Mouse (Mus musculus) embryonic facial prominence, embryonic 15.5 days (tissue): ENCODE data around the gene Wiz. TPM values are rescaled to one million over a fixed set of nuclear protein-coding genes. Genes with fewer than 3 reads are reported as not detected.

Source experiments
- ATAC-seq: fragments of 200-750 bp; cut with Nextera tagmentation; 2 replicates; pipeline ENCODE4 v1.8.0; 2017; ENCODE audit warnings: low read depth, moderate TSS enrichment; ENCODE audit not compliant: insufficient number of reproducible peaks, low FRiP score, low TSS enrichment
- H3K27ac ChIP-seq: fragments of 300-500 bp; sonication (generic); replicated peaks from 2 replicates; pipeline ENCODE4 v1.5.1; 2015; ENCODE audit warnings: mild to moderate bottlenecking, inconsistent platforms
- H3K27me3 ChIP-seq: fragments of 300-500 bp; sonication (generic); 2 replicates; pipeline ENCODE4 v1.6.1; 2015; ENCODE audit warnings: inconsistent platforms
- H3K36me3 ChIP-seq: fragments of 300-500 bp; sonication (generic); 2 replicates; pipeline ENCODE4 v1.6.1; 2015; ENCODE audit warnings: mild to moderate bottlenecking, inconsistent platforms
- H3K4me1 ChIP-seq: fragments of 300-500 bp; sonication (generic); 2 replicates; pipeline ENCODE4 v1.6.1; 2015; ENCODE audit warnings: inconsistent platforms
- H3K4me2 ChIP-seq: fragments of 300-500 bp; sonication (generic); replicated peaks from 2 replicates; pipeline ENCODE4 v1.6.1; 2015; ENCODE audit warnings: mild to moderate bottlenecking, inconsistent platforms
- H3K4me3 ChIP-seq: fragments of 300-500 bp; sonication (generic); replicated peaks from 2 replicates; pipeline ENCODE4 v1.5.1; 2015; ENCODE audit warnings: mild to moderate bottlenecking, inconsistent platforms
- H3K9ac ChIP-seq: fragments of 300-500 bp; sonication (generic); 2 replicates; pipeline ENCODE4 v1.6.1; 2015; ENCODE audit warnings: inconsistent platforms
- H3K9me3 ChIP-seq: fragments of 300-500 bp; sonication (generic); replicated peaks from 2 replicates; pipeline ENCODE4 v1.6.1; 2016; ENCODE audit warnings: inconsistent platforms
- WGBS: fragments of 180-500 bp; shearing (Covaris S2); methylation state at CpG from one replicate; pipeline ENCODE4 v1.1.7; 2015; 5-methylcytosine and 5-hydroxymethylcytosine counted together
- polyA plus RNA-seq: library from polyadenylated mRNA; unstranded; fragments of >200 nt; fragmentation: Nextera tagmentation; extraction: Ambion mirVana; gene quantifications from 2 replicates; pipeline ENCODE4 v1.2.1, GENCODE M21; 2015

The Wiz gene
- polyA plus RNA-seq, 1 experiment from 2014 or later: 30.1 TPM

DNA sequence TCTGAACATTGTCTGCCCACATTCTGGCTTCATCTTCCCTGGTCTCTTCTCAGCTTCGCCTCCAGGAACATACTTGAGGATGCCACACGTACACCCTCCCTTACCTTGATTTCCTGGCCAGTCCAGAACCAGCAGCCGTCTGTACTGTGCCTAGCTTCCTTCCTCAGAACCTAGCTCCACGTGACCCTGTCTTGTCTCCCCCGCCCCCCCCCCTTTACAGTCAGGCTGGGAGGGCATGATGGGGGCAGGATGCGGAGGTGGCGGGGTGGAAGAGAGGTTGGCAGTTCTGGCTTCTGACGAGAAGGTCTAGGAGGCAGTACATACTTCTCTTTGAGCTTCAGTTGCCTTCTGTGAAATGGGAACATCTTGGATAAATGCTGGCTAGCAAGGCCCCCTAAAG, 14.2 kb upstream of the Wiz start, which contains the start of gene Rasal3:
Gene Rasal3 (minus strand): TSS at position 167 of the 400 bp plus-strand sequence.
- no peak for ATAC-seq
- Histone ChIP-seq H3K9me3 (no peaks in the 10 kb centered on the region), H3K36me3 (no peaks in the 10 kb centered on the region), H3K27me3 (peaks cover 11% of the 10 kb centered on the region), H3K4me3 (no peak within 1 kb of the TSS), H3K27ac (no peak within 1 kb of the TSS), H3K4me2 (no peak within 1 kb of the TSS), H3K4me1 (no peaks in the 10 kb centered on the region), H3K9ac (no peak within 1 kb of the TSS)
- 66% methylated on average over 8 of the region's 8 CpGs for WGBS

DNA sequence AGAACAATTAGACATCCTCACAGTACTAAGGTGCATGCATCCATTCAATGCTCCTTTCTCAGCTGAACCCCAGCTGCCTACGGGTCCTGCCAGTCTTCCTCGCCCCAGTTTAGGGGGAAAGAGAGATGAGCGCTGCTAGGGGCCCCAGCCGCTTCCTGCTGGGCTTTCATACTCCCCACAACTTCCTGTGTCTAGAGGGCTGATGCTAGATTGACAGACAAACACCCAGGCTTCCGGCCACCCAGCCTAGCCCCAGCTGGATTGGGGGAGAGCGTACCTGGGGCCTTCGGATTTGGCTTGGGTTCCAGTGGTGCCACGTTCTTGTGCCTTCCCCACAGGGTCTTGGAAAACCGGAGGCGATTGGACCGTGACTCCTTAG, 13.5 kb upstream of the Wiz start:
- Histone ChIP-seq H3K27me3 (peaks cover 17% of the 10 kb centered on the region), H3K36me3 (no peaks in the 10 kb centered on the region), H3K4me2 (no peak overlapping the region), H3K4me1 (no peaks in the 10 kb centered on the region), H3K9ac (no peak overlapping the region), H3K27ac (no peak overlapping the region), H3K9me3 (no peaks in the 10 kb centered on the region), H3K4me3 (no peak overlapping the region)
- no peak for ATAC-seq
- 70% methylated on average over 11 of the region's 11 CpGs for WGBS

DNA sequence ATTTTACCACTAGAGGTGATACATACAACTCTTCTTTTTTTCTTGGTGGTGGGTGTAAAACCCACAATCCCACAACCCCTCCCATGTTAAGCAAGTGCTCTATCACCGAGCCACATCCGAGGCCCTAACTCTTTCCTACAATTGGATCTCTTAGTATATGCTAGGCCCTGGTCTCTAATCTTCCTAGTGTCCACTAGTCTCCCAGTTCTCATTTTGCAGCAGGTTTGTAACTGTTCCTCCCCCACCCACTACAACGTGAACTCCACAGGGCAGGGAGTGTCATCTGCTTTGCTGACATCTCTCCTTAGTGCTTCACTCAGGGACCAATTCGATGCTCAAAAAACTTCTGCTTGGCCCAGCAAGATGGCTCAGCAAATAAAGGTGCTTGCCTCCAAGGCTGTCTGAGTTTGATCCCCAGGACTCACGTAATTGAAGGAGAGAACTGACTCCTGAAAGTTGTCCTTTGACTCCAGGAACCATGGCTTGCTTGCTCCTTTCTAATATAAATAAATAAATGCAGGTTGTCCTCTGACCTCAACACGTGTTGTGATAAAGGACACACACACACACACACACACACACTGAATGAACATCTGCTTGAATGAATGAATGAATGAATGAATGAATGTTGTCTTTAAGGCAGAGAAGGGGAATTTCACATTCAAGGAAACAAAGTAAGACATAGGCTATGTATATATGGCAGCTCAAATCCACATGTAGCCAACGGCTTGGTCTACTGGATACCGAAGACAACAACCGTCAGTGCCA, 13.0 kb upstream of the Wiz start:
- Histone ChIP-seq H3K27me3 (peaks cover 23% of the 10 kb centered on the region), H3K27ac (no peak overlapping the region), H3K36me3 (no peaks in the 10 kb centered on the region), H3K4me2 (no peak overlapping the region), H3K9me3 (no peaks in the 10 kb centered on the region), H3K4me3 (no peak overlapping the region), H3K4me1 (no peaks in the 10 kb centered on the region), H3K9ac (no peak overlapping the region)
- 80% methylated on average over 9 of the region's 9 CpGs for WGBS
- ATAC-seq: no peak

DNA sequence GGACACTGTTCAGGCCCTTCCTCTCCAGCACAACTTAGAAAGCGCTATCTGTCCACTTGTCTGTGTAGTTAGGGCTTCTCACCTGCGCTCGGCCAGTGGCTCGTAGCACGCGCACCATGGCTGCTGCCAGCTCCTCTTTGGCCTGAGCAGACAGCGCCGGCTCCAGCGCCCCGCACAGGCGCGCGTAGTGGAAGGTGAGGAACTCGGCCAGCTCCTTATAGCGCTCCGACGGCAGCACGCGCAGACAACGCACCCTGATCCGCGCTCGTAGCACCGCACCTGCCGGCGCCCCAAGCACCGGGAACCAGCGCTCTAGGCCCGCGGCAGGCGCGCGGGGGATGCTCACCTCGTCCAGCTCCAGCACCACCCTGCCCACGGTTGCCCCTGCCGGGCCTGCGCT, 7.0 kb upstream of the Wiz start:
- H3K27me3 ChIP-seq: peaks cover 82% of the 10 kb centered on the region
- no peaks in the 10 kb centered on the region for H3K9me3 ChIP-seq
- H3K9ac ChIP-seq: no peak overlapping the region
- H3K4me1 ChIP-seq: peaks cover 12% of the 10 kb centered on the region
- H3K27ac ChIP-seq: no peak overlapping the region
- peak overlapping the region; percentile 44 for H3K4me2 ChIP-seq
- peak overlapping the region; percentile 28 for H3K4me3 ChIP-seq
- 7% methylated on average over 37 of the region's 37 CpGs for WGBS
- no peaks in the 10 kb centered on the region for H3K36me3 ChIP-seq
- ATAC-seq: no peak

DNA sequence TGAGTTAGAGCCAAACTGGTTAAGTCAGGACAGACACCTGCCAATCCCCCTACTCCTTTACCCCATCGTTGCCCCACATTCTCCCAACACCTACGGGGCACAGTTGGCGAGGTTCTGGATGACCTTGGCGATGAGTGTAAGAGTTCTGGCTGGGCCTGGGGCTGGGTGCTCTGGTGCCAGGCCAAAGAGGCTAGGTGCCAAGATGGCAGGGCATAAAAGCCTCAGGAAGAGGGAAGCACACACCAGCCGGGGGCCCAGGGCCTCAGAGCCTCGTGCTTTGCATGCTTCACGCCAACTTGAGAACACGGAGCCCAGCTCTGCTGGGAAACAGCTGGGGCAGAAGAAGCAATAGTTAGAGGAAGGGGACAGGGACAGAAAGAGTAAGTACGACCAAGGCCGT, 4.7 kb upstream of the Wiz start:
- Histone ChIP-seq H3K36me3 (no peaks in the 10 kb centered on the region), H3K4me1 (peaks cover 12% of the 10 kb centered on the region), H3K27me3 (peaks cover 85% of the 10 kb centered on the region), H3K9me3 (no peaks in the 10 kb centered on the region), H3K4me3 (no peak overlapping the region), H3K4me2 (no peak overlapping the region), H3K27ac (no peak overlapping the region), H3K9ac (no peak overlapping the region)
- no peak for ATAC-seq
- 82% methylated on average over 10 of the region's 10 CpGs for WGBS

DNA sequence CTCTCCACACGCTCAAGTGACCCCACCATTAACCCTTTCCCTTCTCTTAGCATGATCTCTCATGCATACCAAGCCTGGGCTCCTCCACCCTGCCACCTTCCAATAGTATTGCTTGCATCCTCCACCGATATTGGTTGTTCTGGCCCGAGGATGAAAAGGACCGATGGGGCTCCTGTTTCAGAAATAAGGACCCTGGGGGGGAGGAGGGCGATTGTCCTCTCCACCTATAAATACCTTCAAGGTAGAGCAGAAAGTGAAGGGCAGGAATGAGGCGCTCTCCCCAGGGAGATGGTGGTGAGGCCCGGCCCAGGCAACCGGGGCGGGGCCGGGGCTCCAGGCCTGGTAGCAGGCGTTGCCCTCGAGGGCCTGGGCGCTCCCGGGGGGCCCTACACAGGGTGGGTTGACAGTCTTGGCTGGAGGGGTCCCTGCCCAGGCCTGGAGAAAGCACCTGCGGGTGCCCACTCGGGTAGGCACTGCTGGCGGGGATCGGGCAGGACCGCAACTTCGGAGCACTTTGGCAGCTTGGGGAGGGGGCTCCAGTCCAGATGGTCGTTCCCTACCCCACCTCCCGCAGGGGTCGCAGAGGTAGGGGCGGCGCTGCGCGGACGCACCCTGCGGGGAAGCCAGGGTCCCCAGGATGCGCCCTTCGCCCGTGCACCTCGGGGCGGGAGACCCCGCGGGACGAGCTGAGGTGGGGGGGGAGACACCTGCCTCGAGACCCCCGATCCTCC, 704 bp downstream of the Wiz start:
- Histone ChIP-seq H3K4me3 (peak overlapping the region; percentile 73), H3K4me1 (peaks cover 21% of the 10 kb centered on the region), H3K27ac (peak overlapping the region; percentile 79)

DNA sequence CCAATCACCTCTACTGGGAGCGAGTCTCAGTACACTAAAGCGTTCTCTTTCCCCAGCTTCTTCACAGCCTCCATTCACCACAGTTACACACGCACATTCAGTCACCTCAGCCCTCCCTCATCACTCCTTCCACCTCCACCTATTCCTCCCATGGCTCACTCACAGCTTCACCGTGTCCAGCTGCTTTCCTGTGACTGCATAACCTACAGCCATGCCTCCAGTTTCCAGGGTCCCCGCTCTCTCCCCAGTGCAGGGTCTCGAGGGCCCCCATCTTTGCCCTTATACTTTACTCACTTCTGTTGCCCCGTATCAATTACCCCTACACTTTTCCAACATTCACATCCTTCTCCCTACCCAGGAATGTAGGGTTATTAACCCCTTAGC, 1.3 kb downstream of the Wiz start:
- H3K36me3 ChIP-seq: peaks cover 24% of the 10 kb centered on the region
- H3K4me1 ChIP-seq: peaks cover 21% of the 10 kb centered on the region
- H3K4me3 ChIP-seq: peak overlapping the region; percentile 73
- H3K4me2 ChIP-seq: peak overlapping the region; percentile 96
- WGBS: 31% methylated on average over 7 of the region's 7 CpGs
- H3K27ac ChIP-seq: no peak overlapping the region
- no peak overlapping the region for H3K9ac ChIP-seq
- no peak for ATAC-seq
- H3K9me3 ChIP-seq: no peaks in the 10 kb centered on the region
- H3K27me3 ChIP-seq: peaks cover 26% of the 10 kb centered on the region

More for the DNA sequence above, 704 bp downstream of the Wiz start:
- H3K4me2 ChIP-seq: peak overlapping the region; percentile 96
- peaks cover 24% of the 10 kb centered on the region for H3K36me3 ChIP-seq
- H3K9me3 ChIP-seq: no peaks in the 10 kb centered on the region
- H3K9ac ChIP-seq: peak overlapping the region; percentile 63
- peaks cover 31% of the 10 kb centered on the region for H3K27me3 ChIP-seq
- ATAC-seq: peak; percentile 45
- WGBS: under 1% methylated on average over 29 of the region's 39 CpGs

DNA sequence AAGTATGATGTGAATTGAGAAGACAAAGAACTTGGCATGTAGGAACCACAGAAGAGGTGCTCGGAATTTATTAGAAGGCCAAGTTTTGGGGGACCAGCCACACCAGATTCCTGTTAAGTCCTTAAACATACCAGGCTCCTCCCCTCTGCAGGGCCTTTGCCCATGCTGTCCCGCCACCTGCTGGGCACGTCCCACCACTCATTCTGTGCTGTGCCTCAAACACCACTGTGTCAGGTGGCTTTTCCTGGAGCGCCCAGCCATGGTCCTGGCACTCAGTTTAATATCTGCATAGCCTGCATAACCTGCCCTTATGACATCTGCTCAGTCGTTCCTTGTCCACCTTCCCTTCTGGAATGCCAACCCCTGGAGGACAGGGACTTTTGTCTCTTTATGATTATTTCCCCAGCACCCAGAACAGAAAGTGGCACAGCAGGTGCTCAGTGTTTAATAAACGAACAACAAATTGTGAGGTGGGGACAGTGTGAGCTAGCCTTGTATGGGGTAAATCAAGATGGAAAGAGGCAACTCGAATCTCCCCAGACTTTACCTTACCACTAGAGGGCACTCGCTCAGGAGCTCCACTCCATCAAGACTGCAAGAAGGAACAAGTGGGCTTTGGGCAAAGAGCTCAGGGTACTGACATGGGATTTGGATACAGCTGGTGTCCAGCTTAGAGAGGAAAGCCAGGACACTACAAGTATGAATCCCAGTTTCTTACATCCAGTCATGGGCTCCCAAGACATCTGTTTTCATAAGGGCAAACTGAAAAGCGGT, 2.4 kb downstream of the Wiz start:
- H3K36me3 ChIP-seq: peaks cover 24% of the 10 kb centered on the region
- H3K27me3 ChIP-seq: peaks cover 14% of the 10 kb centered on the region
- H3K4me1 ChIP-seq: peaks cover 16% of the 10 kb centered on the region
- no peak overlapping the region for H3K9ac ChIP-seq
- no peak overlapping the region for H3K27ac ChIP-seq
- 63% methylated on average over 9 of the region's 9 CpGs for WGBS
- no peak overlapping the region for H3K4me3 ChIP-seq
- no peaks in the 10 kb centered on the region for H3K9me3 ChIP-seq
- no peak for ATAC-seq
- no peak overlapping the region for H3K4me2 ChIP-seq

DNA sequence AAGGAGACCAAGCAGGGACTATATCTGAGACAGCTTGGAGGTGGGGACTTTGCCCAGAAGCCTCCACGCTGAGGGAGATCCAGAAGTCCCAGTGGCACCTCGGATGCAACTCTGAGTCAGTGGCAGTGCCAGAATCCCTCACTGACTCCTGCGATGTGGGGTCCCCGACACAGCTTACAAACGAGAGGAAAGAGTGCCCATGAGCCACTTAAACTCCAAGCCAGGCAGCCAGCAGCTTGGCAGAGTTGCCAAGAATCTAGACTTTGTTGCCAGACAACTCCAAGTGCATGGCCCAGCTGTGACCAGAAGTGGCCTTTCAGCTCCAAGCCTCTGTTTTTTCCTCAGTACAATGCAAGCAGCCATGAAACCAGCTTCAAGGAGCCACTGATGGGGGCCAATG, 5.6 kb downstream of the Wiz start:
- Histone ChIP-seq H3K4me3 (no peak overlapping the region), H3K27me3 (no peaks in the 10 kb centered on the region), H3K9ac (no peak overlapping the region), H3K9me3 (no peaks in the 10 kb centered on the region), H3K4me1 (peaks cover 15% of the 10 kb centered on the region), H3K27ac (no peak overlapping the region), H3K36me3 (peaks cover 26% of the 10 kb centered on the region), H3K4me2 (no peak overlapping the region)
- 94% methylated on average over 5 of the region's 5 CpGs for WGBS
- ATAC-seq: no peak

DNA sequence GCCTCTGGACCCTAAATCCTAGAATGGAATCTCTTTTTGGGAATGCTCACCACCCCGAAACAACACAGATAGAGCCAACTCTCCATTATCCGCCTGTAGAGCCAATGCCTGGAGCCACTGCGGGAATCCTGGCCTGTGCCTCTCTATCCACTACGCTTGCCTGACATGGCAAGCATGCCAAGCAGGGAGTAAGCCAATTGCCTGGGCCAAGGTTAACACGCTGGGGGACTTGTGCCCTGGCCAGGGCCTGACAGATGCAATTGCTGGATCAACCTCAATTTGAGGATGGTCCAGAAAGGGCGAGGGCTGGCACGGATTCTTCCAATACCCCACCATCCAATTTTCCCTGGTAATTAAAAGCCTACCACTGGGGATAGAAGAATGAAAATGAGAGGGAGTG, 6.7 kb downstream of the Wiz start:
- peaks cover 5% of the 10 kb centered on the region for H3K4me1 ChIP-seq
- ATAC-seq: no peak
- no peak overlapping the region for H3K27ac ChIP-seq

DNA sequence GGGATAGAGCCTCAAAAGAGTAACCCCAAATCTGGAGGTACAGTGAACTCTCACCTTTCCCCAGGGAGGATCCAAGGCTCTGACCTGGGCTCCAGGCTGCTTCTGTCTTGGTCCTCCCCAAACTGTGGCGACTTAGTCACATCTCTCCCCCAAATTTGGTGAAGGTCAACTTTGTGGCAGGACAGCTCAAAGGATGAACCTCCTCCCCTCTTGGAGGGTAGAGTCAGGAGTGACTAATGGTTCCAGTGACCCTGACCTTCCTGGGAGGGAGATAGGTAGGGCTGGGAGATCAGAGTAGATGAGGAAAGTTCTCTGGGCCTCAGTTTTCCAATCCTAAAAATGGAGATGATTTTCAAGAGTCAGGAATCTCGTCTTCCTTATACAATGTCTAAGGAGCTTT, 10.5 kb downstream of the Wiz start:
- H3K9me3 ChIP-seq: no peaks in the 10 kb centered on the region
- ATAC-seq: no peak
- H3K9ac ChIP-seq: no peak overlapping the region
- H3K4me2 ChIP-seq: no peak overlapping the region
- WGBS: 76% methylated on average over 2 of the region's 2 CpGs
- H3K4me1 ChIP-seq: no peaks in the 10 kb centered on the region
- H3K27me3 ChIP-seq: no peaks in the 10 kb centered on the region
- no peak overlapping the region for H3K4me3 ChIP-seq
- H3K36me3 ChIP-seq: peaks cover 15% of the 10 kb centered on the region
- H3K27ac ChIP-seq: no peak overlapping the region

More for the DNA sequence above, 6.7 kb downstream of the Wiz start:
- WGBS: 82% methylated on average over 7 of the region's 7 CpGs
- H3K9me3 ChIP-seq: no peaks in the 10 kb centered on the region
- no peak overlapping the region for H3K9ac ChIP-seq
- H3K27me3 ChIP-seq: no peaks in the 10 kb centered on the region
- no peak overlapping the region for H3K4me2 ChIP-seq
- peaks cover 36% of the 10 kb centered on the region for H3K36me3 ChIP-seq
- H3K4me3 ChIP-seq: no peak overlapping the region
